Mouse (Mus musculus) midbrain, embryonic 11.5 days (tissue): ENCODE measurements around the gene Gm10037. TPM values are rescaled to one million over a fixed set of nuclear protein-coding genes. Genes with fewer than 3 reads are reported as not detected.
"Not testable (repeated sequence)": the region's sequence is repeated elsewhere in the genome, so short reads cannot be mapped to it uniquely, and the experiment has no call there.

Experiments
- ATAC-seq: fragments of 200-750 bp; cut with Nextera tagmentation; 2 replicates; pipeline ENCODE4 v1.8.0; 2017; ENCODE audit warnings: moderate TSS enrichment, moderate library complexity; ENCODE audit not compliant: low FRiP score
- DNase-seq: peaks from one replicate; pipeline ENCODE4 v3.0.0; 2015; ENCODE audit warnings: low spot score; ENCODE audit errors: missing footprints
- H3K27ac ChIP-seq: fragments of 300-500 bp; sonication (generic); 2 replicates; pipeline ENCODE4 v1.5.1; 2014; ENCODE audit warnings: low read depth, low read length
- H3K27me3 ChIP-seq: fragments of 300-500 bp; sonication (generic); 2 replicates; pipeline ENCODE4 v1.6.1; 2014; ENCODE audit warnings: mild to moderate bottlenecking, low read length, moderate library complexity, mixed read lengths; ENCODE audit not compliant: control insufficient read depth, insufficient read depth
- H3K36me3 ChIP-seq: fragments of 300-500 bp; sonication (generic); 2 replicates; pipeline ENCODE4 v1.6.1; 2014; ENCODE audit warnings: mild to moderate bottlenecking, low read length, moderate library complexity, mixed read lengths; ENCODE audit not compliant: control insufficient read depth, insufficient read depth
- H3K4me1 ChIP-seq: fragments of 300-500 bp; sonication (generic); 2 replicates; pipeline ENCODE4 v1.6.1; 2014; ENCODE audit warnings: low read length; ENCODE audit not compliant: control insufficient read depth, insufficient read depth
- H3K4me2 ChIP-seq: fragments of 300-500 bp; sonication (generic); 2 replicates; pipeline ENCODE4 v1.6.1; 2014; ENCODE audit warnings: mild to moderate bottlenecking, moderate library complexity
- H3K4me3 ChIP-seq: fragments of 300-500 bp; sonication (generic); 2 replicates; pipeline ENCODE4 v1.5.1; 2014; ENCODE audit warnings: low read depth, low read length
- H3K9ac ChIP-seq: fragments of 300-500 bp; sonication (generic); 2 replicates; pipeline ENCODE4 v1.6.1; 2014; ENCODE audit warnings: low read length
- H3K9me3 ChIP-seq: fragments of 300-500 bp; sonication (generic); 2 replicates; pipeline ENCODE4 v1.6.1; 2016; ENCODE audit warnings: low read length; ENCODE audit not compliant: control insufficient read depth
- WGBS: fragments of 180-500 bp; shearing (Covaris S2); extraction: QIAGEN DNeasy Blood & Tissue Kit; methylation state at CpG from one replicate; pipeline ENCODE4 v1.1.7; 2014; 5-methylcytosine and 5-hydroxymethylcytosine counted together
- polyA plus RNA-seq: library from polyadenylated mRNA; unstranded; fragments of >200 nt; fragmentation: Nextera tagmentation; extraction: Ambion mirVana; gene quantifications from 2 replicates; pipeline ENCODE4 v1.2.1, GENCODE M21; 2014

Gm10037 gene
- polyA plus RNA-seq, 1 experiment from 2014 or later: 3.6 TPM

- H3K9me3 ChIP-seq, H3K4me3 ChIP-seq, H3K27ac ChIP-seq, ATAC-seq, H3K27me3 ChIP-seq, DNase-seq, H3K4me2 ChIP-seq, H3K9ac ChIP-seq, H3K4me1 ChIP-seq, H3K36me3 ChIP-seq: not testable (repeated sequence)
Observed at GRCm38 (mm10) chr13:67833137-67833536, 2.2 kb downstream of the Gm10037 start.

DNA sequence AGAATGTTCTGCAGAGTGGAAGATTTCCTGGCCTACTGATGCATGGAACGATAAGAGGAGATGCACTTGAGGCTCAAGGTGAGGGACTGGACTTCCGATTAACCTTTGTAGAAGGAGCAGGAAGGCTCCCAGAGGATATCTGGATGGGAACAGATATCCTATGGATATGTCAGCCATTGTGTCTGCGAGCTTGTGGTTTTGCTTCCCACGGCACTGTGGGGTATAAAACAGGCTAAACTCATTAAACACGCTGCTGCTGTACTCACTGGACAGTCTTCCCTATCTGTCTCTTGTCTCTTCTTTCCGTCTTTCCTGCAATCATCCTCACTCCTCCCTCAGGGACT is 12.8 kb downstream of the Gm10037 start:
- Histone ChIP-seq H3K27ac (no peak overlapping the region), H3K4me1 (peaks cover 3% of the 10 kb centered on the region; the same call in 1 of the 2 replicates), H3K36me3 (no peaks in the 10 kb centered on the region), H3K4me2 (peak overlapping the region; percentile 42), H3K9ac (peak overlapping the region; percentile 59), H3K4me3 (peak overlapping the region; percentile 27), H3K27me3 (no peaks in the 10 kb centered on the region), H3K9me3 (no peaks in the 10 kb centered on the region)
- ATAC-seq: no peak
- 55% methylated on average over 6 of the region's 6 CpGs for WGBS
- DNase-seq: peak; percentile 85

DNA sequence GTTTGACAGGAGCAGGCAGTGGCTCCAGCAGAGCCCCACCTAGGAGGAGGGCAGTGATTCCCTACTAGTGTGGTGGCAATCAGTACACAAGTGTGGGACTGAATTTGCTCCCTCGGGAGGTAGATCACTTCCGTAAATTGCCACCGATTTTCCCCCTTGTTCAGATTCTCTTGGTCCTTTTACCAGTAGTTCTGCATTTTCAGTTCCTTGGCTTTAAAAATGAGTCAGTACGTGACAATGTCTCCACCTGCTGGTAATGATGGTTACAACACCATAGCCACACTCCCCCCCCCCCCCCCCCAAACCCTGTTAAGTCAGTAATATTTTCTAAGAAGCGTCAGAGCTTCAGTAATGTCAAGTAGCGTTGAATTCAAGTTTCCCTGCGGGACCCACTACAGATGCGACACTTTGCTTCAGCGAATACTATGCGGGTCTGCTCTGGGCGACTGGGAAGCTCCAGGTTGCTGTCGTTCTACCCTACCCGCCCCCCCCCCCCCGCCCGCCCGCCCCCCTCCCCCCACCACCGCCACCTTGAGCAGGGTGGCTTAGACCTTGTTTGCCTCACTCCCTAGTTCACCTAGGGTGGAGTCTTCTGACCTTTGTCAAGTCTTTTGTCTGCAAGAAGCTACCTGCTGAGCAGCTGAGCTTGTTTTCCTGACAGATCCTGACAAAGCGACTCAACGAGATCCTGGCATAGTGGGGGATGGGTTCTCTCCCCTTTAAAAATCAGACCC is 13.4 kb downstream of the Gm10037 start:
- H3K4me3 ChIP-seq: peak overlapping the region; percentile 27
- H3K27ac ChIP-seq: no peak overlapping the region
- peak overlapping the region; percentile 59 for H3K9ac ChIP-seq
- H3K4me1 ChIP-seq: peaks cover 3% of the 10 kb centered on the region; the same call in 1 of the 2 replicates
- H3K36me3 ChIP-seq: no peaks in the 10 kb centered on the region
- DNase-seq: peak; percentile 96
- 1% methylated on average over 15 of the region's 19 CpGs for WGBS
- no peaks in the 10 kb centered on the region for H3K9me3 ChIP-seq
- peak; percentile 92 for ATAC-seq
- peak overlapping the region; percentile 42 for H3K4me2 ChIP-seq
- no peaks in the 10 kb centered on the region for H3K27me3 ChIP-seq

- peak overlapping the region; percentile 42 for H3K4me2 ChIP-seq
- H3K9ac ChIP-seq: 0 out of 2 replicates have a peak overlapping the region, but pooled peaks have one; percentile 16
- H3K27ac ChIP-seq: no peak overlapping the region
- WGBS: 17% methylated on average over 8 of the region's 8 CpGs
- H3K27me3 ChIP-seq: no peaks in the 10 kb centered on the region
- H3K36me3 ChIP-seq: no peaks in the 10 kb centered on the region
- H3K9me3 ChIP-seq: no peaks in the 10 kb centered on the region
- ATAC-seq: peak; percentile 66; the same call in 1 of the 2 replicates
- H3K4me1 ChIP-seq: peaks cover 3% of the 10 kb centered on the region; the same call in 1 of the 2 replicates
- peak overlapping the region; percentile 27 for H3K4me3 ChIP-seq
- DNase-seq: peak; percentile 92
Observed at GRCm38 (mm10) chr13:67844853-67845194, 13.9 kb downstream of the Gm10037 start.

- no peaks in the 10 kb centered on the region for H3K4me1 ChIP-seq
- ATAC-seq (no peak), DNase-seq (no peak)
- no peak overlapping the region for H3K4me3 ChIP-seq
- H3K9ac ChIP-seq: no peak overlapping the region
- no peaks in the 10 kb centered on the region for H3K9me3 ChIP-seq
- H3K36me3 ChIP-seq: no peaks in the 10 kb centered on the region
- H3K27ac ChIP-seq: no peak overlapping the region
- H3K4me2 ChIP-seq: no peak overlapping the region
- 83% methylated on average over 3 of the region's 3 CpGs for WGBS
- no peaks in the 10 kb centered on the region for H3K27me3 ChIP-seq
Observed at GRCm38 (mm10) chr13:67850361-67850760, 19.5 kb downstream of the Gm10037 start.

GRCm38 (mm10) chr13:67853130-67853529 is 22.2 kb downstream of the Gm10037 start:
- H3K4me2 ChIP-seq: no peak overlapping the region
- ATAC-seq (no peak), DNase-seq (no peak)
- H3K9ac ChIP-seq: no peak overlapping the region
- no peaks in the 10 kb centered on the region for H3K4me1 ChIP-seq
- WGBS: 81% methylated on average over 6 of the region's 6 CpGs
- no peaks in the 10 kb centered on the region for H3K36me3 ChIP-seq
- H3K4me3 ChIP-seq: no peak overlapping the region
- H3K27ac ChIP-seq: no peak overlapping the region
- no peaks in the 10 kb centered on the region for H3K27me3 ChIP-seq
- no peaks in the 10 kb centered on the region for H3K9me3 ChIP-seq

GRCm38 (mm10) chr13:67853983-67854382 is 23.1 kb downstream of the Gm10037 start:
- H3K9ac ChIP-seq: no peak overlapping the region
- no peak for DNase-seq

DNA sequence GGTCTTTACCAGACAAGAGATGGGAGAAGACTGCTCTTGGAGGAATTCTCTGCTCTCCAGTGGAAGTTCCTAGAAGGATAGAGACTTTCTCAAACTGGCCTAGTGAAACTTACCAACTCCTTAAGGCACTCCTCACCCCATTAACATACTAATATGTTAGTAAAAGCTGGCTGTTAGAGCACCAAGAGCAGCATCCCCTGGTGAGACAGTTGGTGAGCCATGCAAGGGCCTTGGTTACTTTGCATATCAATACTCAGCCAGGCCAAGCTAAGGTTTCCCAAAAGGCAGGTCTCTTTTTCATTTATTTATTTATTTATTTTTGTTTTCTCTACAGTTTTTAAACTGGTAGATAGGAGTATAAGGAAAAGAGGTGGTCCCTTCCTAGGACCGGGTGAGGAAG is 26.4 kb downstream of the Gm10037 start:
- no peak overlapping the region for H3K4me3 ChIP-seq
- DNase-seq (no peak), ATAC-seq (no peak)
- no peaks in the 10 kb centered on the region for H3K4me1 ChIP-seq
- no peaks in the 10 kb centered on the region for H3K9me3 ChIP-seq
- H3K27me3 ChIP-seq: no peaks in the 10 kb centered on the region
- H3K36me3 ChIP-seq: no peaks in the 10 kb centered on the region
- no peak overlapping the region for H3K9ac ChIP-seq
- no peak overlapping the region for H3K27ac ChIP-seq
- H3K4me2 ChIP-seq: no peak overlapping the region
- 21% methylated on average over 1 of the region's 1 CpGs for WGBS

More at GRCm38 (mm10) chr13:67853983-67854382, 23.1 kb downstream of the Gm10037 start:
- Histone ChIP-seq H3K27me3 (no peaks in the 10 kb centered on the region), H3K27ac (no peak overlapping the region), H3K9me3 (no peaks in the 10 kb centered on the region), H3K36me3 (no peaks in the 10 kb centered on the region), H3K4me3 (no peak overlapping the region), H3K4me2 (no peak overlapping the region), H3K4me1 (no peaks in the 10 kb centered on the region)
- no peak for ATAC-seq
- 88% methylated on average over 2 of the region's 2 CpGs for WGBS

DNA sequence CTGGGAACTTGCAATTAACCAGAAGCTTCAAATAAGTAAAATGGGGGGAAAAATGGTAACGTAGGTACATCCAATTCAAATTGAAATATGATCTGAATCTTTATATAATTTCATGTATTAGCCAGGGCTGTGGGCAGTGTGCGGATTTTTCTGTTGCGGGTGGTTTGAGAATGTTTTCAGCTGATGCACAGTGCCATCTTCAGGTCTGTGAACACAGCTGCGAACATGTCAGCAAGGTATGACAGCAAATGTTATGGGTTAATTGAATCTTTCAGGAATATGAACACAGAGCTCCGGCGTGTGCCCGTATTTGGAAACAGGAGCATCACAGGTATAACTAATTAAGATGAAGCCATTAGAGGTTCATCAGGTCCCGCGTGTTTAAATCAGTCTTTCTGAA is 31.6 kb downstream of the Gm10037 start:
- H3K27ac ChIP-seq: no peak overlapping the region
- no peaks in the 10 kb centered on the region for H3K9me3 ChIP-seq
- WGBS: 83% methylated on average over 9 of the region's 9 CpGs
- DNase-seq (no peak), ATAC-seq (no peak)
- no peaks in the 10 kb centered on the region for H3K36me3 ChIP-seq
- no peaks in the 10 kb centered on the region for H3K4me1 ChIP-seq
- H3K27me3 ChIP-seq: no peaks in the 10 kb centered on the region
- no peak overlapping the region for H3K4me3 ChIP-seq
- H3K9ac ChIP-seq: no peak overlapping the region
- no peak overlapping the region for H3K4me2 ChIP-seq
